Mouse (Mus musculus): ENCODE measurements at regions not wholly inside any gene's neighbourhood (a gene's known extent, or its start where the extent isn't known, plus 50 kb on each side); places are given as distances from the start of the nearest gene placed in this dataset.
A peak's percentile ranks its signal among the peaks of the same experiment; 100 is the strongest.

DNA sequence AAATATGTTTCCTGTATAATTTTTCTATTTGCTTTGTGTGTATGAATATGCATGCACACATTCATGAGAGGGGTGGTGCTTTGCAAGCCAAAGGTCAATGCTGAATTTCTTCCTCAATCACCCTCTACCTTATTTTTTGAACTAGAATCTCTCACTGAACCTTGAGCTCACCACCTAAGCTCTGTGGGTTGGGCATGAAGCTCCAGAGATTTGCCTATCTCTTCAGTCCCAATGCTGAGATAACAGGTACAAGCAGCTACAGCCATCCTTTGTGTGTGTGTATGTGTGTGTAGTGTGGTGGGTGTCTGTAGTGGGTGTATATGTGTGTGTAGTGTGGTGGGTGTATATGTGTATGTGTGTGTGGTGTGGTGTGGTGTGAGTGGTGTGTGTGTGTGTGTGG lies 295.7 kb upstream of the Cited2 start:
- DNase-seq (ENCODE audit: low spot score) = no peak

DNA sequence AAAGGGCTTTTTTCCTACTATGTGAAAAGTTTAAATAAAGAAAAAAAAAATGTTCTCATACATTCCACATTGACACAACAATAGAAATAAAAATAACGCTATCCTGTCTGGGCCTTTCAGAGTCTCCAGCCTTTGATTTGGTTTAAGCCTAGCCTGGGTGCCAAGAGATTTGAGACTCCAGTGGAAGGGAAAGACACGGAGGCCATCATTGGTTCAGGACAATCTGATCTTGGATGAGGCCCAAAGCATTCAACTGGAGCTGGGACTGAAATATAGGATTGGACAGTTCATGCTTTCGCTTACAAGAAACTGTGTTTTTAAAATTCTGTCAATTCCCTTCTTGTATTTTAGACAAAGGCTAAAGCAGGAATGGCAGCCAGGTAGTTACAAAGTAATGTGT lies 294.7 kb upstream of the Cited2 start:
- no peak for DNase-seq (ENCODE audit: low spot score)

DNA sequence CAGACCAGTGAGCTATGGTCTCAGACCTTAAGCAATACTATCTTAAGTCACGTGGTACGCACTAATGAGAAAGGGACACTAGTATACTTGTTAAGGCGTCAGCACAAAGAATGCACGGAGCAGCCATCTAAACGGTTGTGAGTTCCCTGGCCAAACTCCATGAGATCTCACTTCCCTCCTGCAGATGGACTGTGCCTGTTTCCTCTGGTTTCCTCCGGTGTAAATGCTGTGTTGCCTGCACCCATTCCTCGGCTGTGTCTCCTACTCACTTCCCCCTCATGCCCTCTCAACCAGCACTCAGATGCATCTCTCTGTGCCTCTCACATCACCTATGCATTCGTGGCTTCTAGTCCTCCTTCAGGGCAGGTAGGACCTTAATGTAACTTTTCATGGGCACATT lies 291.9 kb upstream of the Cited2 start:
- DNase-seq (ENCODE audit: low spot score) = no peak

DNA sequence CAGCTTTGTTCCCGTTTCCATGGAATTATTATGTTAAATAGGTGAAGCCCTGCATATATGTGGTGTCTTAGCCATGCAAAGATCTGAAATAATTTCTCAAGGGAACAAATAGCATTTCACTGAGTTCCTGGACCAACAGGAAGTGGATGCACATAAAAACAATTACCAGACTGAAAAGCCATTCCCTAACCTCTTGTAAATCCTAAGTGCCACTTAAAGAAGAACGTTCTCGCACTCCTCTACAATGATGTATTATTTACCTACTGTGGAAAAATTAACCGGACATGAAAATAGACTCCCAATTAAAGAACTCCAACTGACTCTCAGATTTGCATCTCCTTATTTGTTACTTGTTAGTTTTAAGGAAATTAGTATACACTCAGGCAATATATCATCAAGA lies 288.9 kb upstream of the Cited2 start:
- no peak for DNase-seq (ENCODE audit: low spot score)

DNA sequence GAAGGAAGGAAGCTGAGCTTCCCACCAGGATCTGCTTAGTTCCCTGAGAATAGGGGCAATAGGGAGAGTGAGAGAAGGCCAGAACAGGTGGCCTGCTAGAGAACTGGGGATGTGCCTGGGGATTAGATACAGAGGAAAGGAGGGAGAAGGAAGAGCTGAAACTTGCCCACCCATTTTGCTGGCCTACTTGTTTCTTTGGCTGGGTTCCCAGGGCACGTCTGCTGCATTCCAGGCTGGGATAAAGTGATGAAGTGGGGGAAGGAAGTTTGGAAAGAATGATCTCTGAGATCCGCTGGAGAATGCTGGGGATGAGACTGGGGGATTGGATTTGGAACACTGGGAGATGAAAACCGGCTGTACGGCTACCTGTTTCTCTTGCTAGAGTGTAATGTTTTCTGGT lies 272.8 kb upstream of the Cited2 start:
- no peak for DNase-seq (ENCODE audit: low spot score)

DNA sequence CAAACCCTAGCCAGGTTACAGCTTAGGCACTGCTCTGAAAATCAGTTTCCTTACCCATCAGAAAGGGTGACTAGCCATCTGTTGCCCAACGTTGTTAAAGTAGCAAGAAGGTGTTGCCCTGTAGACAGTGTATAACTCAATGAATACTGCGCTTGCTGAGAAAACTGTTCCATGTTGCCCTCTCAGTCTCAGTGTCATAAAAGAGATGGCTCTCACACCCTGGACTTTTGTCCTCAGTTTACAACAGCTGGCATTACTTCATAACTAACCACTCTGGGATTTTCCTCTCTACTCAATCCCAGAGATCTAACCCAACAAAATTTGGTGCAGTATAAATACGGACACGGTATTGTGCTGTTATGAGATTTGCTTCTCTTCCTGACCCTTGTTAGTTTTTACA lies 252.1 kb upstream of the Cited2 start:
- DNase-seq (ENCODE audit: low spot score) = no peak

DNA sequence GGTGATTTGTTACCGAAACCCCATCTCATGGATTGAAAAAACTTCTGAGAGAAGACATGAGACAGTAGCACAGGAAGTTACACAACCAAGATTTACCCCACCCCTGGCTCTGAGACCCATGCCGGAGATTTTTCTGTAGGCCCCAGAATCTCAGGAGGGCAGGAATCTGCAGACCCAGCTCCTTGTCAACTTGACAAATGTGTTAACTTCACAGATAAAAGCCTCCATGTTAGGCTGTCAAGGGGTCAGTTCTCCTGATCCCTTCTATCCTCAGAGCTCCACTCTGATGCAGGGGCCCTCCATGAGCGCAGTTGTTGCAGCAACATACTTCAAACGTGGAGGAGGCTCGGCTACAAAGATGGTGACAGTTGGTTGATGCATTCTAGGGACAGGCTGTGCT lies 250.5 kb upstream of the Cited2 start:
- DNase-seq (ENCODE audit: low spot score) = peak; percentile 62

DNA sequence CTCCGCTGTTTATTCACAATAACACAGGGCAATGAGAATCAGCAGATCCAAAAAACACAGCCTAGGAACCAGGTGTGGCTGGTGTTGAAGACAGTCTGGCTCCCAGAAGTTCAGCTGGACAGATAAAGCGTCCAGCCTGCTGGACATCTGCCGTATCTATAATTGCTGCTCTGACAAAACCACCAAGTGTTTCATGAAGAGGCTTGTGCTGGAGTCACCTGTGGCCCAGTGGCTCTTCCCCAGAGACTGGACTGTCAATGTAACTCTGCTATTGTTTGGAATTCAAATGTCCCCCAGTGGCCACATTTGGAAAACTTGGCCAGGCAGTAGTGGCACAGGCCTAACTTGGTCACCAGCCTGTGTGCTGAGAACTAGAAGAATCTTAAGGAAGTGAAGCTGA lies 247.0 kb upstream of the Cited2 start:
- no peak for DNase-seq (ENCODE audit: low spot score)

DNA sequence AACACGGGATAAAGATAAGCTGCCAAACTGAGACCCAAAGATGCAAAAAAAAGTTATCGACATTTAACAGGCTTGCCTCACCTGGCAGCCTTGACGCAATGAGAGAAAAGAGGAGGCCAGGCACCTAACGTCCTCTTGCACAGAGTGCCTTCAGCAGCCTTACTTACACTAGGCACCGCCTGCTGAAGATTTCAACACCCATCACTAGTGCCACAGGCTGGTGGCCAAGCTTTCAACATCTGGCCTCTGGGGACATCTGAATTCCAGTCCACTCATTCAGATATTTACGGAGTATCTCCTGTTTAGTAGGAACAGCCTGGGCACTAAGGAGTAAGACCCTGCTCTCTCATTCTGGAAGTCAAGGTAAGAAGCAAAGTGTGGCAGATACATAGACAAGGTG lies 246.3 kb upstream of the Cited2 start:
- DNase-seq (ENCODE audit: low spot score) = no peak

DNA sequence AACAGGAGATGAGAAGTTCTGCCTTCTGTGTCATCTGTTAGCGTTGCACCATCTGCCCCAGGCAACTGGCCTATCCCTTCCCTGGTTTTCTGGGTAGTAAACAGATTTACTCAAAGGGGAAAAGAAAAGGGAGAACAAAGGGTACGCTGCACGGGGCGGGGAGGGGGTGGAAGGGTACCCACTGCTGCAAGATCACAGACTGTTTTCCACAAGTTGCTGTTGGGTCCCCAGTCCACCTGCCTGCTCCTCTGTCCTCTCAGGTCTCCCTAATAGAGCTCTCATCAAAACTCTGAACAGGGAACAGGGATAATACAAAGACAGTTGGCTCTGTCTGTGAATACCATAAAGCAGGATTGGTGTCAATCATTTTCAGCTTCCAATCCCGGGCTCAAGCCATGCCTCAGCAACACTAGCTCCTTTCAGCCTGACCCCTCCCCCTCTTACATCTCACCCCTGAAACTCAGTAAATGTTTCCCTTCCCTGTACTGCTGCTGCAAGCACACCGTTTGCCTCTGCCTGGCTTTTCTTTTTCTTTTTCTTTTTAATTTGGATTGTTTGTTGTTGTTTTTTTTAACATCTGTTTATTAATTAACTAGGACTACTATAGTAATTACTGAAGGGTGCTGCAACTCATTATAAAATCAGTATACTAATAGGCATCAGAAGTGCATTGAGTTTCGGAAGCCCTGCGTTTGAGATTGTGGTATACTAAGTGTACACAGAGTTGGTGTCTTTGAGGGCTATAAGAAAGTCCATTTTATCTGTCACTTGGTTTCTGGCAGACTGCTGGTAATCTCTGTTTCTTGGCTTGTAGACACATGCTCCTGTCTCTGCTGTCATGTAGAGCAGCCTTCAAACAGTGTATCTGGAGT lies 244.0 kb upstream of the Cited2 start:
- DNase-seq (ENCODE audit: low spot score) = no peak

DNA sequence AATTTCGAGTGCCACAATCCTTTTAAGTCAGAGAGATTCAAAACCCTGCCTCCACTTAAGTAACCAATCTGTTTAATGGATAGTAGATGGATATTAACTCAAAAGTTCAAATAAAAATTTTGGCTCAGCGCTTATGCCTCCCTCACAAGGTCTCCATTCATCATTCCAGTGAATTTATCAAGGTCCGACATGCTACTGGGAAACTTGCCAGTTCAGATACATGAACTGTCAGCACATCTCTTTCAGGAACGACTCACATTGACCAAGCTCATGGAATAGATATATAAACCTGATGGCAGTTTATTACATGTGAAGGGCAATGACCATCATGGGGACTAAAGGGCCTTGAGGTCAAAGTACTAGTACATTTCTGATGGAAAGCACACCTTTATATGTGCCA lies 240.3 kb upstream of the Cited2 start:
- no peak for DNase-seq (ENCODE audit: low spot score)

DNA sequence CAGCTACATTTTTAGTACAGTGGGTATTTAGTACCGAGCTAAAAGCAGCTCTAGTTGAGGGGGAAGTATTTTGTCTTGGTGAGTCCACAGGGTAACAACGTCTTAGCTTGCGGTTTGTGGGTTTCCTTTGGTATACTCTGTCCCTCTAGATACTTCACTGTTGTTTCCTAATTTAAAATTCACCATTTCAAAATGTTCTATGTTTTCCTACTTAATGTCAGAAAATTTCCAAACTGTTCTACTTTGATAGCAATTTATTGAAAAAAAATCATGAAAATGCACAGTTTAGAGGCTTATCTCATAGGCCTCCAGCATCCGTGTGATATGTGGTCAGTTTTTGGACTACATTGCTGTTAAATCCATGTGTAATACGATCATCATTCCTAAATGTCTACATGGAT lies 238.0 kb upstream of the Cited2 start:
- no peak for DNase-seq (ENCODE audit: low spot score)

DNA sequence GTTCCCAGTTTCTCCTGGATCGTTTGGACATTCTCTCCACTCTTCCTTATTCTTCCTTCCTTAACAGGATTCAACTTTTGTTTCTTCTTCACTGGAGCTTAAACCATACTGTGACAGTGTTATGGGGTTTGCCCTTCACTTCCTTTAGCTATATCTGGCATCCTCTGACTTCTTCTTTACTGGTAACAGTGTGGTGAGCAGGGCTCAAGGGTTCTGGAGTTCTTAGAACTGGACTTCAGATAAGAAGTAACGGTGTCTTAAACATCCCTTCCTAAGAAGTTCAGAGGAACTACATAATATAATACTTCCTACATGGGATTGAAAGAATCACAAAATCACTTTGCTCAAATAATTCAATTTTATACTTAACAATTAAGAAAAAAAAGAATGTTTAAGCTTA lies 237.5 kb upstream of the Cited2 start:
- DNase-seq (ENCODE audit: low spot score) = no peak

DNA sequence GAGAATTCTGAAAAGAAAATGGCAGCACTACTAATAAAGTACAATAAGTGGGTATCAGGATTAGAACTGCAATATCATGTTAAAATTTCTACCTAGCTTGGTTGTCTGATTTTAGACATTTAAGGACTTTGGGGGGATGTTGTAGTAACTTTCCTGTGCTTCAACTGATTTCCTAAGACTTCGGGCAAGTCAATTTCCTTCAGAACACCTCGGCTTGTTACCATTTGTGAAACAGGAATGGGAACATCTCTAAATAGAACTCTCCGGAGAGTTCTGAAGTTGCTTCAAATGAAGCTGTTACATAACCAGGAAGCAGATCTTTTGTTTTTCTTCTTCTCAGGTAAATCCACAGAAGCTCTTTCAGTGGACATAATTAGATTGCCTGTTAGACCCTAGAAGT lies 237.0 kb upstream of the Cited2 start:
- DNase-seq (ENCODE audit: low spot score) = no peak

DNA sequence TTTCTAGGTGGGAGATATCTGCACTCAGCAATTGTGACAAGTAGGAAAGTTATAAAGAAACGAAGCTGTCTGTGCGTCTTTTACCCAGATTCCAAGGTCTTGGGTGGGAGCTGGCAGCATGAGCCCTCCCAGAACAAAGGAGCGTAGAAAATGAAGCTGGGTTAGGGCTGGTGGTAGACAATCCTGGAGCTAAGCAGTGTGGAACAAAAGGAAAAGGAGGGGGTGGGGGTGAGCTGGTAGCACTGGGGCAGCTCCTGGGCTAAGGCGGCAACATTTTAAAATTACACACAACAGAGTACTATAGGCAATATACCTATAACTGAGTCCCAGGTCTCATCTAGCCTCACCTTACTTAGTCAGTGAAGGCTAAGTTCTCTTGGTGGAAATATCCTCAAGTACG lies 235.6 kb upstream of the Cited2 start:
- no peak for DNase-seq (ENCODE audit: low spot score)

DNA sequence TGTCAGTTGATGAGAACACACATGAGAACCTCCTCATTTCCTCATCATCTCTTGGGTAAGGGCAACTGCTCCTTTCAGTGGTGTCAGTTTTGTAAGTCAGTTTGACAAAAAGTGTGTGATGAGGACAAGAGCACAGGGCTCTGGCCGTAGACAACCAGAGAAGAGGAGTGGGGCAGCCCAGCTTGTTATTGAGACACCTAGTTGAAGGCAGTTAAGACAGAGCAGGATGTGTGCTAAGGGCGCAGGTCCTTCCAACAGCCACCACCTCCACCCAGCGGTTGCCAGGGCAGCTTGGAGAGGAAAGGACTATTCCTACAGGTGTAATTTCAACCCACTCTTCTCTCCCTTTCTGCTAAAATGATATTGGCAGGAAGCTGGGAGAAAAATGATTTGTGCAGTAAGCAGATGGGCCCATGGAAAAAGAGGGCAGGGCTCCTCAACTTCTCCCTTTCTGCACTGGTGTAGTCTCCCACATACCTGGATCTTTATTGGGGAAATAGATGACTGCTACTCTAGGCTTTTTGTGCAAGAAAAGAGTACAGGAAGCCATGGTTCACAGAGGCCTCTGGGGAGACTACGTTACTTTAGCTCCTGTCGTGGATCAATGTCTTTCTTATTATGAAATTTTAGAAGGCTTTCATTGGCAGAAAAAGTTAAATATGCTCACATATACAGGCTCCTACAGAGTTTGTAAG lies 231.3 kb upstream of the Cited2 start:
- no peak for DNase-seq (ENCODE audit: low spot score)

DNA sequence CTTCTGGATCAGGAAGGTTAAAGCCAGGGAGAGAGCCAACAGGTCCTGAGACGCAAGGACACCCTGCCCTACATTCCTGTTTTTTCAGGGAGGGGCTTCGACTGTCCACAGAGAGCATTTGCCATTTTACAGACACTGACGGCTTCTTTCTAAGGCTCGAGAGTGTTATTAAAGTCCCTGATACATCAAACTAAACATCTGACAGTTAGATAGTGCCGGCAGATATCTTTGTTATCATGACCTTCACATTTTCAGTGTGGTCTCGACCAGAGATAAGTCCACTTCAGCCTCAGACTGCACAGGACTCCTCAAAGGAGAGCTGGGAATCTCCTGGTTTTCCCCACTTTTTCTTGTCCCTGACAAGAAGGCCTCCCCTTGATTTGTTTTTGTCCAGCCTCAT lies 229.9 kb upstream of the Cited2 start:
- no peak for DNase-seq (ENCODE audit: low spot score)

DNA sequence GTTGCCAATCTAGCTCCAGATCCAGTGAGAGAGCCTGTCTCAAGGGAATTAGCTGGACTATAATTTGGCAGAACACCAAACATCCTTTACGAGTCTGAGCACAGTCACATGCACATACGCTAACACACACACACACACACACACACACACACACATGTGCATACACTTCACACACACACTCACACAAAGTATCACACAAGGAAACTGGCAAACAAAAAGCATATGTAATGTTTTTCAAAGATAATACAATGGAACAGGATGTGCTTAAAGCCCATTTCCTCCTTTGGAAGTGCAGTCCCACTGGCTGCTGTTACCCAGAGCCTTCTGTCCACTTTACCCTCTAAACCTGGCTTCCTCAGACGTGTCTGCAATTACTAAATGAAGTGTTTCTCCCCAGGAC lies 226.2 kb upstream of the Cited2 start:
- DNase-seq (ENCODE audit: low spot score) = no peak

DNA sequence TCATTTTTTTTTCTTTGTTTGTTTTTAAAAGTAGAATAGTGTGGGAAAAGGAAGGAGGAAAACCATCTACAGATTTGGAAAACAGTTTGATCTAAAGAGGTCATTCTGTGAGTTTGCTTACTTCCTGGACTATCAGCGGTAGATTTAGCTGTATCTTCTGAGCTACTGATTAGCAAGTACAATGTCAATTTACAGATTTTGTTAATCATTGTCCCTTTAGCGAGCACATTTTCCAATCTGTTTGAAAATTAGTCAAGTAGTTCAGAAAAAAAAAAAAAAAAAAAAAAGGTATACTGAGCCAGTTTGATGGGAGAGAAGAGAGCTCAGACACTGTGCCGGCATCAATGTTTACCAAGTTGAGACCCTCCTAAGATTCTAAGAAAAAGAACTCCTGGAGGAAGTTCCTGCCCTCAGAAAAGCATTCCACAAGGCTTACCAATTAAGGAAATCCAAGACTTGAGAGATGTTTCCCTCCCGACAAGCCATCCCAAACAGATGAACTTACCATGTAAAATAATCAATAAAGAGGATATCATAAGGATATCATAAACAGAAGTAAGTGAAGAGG lies 212.3 kb upstream of the Cited2 start:
- DNase-seq (ENCODE audit: low spot score) = peak; percentile 53

DNA sequence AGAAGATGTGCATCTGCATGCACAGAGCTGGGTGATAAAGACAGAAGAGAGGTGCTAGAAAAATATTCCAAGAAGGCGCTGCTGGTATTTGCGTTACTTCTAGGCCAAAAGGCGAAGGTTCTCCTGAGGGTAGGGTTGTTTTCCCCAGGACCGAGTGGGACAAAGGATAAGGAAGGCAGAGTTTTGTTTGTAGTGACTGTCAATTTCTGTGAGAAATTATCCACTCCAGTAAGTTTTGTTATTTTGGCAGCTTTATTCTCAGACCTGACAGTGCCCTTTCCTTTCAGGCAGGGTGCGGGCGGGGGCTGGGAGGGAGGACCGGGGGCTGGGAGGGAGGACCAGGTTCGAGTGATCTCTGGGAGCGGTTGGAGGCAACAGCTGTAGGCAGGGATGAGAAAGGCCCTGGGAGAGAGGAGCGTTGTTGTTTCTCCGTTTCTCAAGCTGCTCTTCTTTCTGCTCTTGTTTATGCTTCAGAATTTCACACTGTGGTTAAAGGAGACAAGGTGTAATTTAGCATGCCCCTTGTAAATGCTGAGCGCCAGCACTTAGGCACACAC lies 211.2 kb upstream of the Cited2 start:
- peak; percentile 44 for DNase-seq (ENCODE audit: low spot score)

DNA sequence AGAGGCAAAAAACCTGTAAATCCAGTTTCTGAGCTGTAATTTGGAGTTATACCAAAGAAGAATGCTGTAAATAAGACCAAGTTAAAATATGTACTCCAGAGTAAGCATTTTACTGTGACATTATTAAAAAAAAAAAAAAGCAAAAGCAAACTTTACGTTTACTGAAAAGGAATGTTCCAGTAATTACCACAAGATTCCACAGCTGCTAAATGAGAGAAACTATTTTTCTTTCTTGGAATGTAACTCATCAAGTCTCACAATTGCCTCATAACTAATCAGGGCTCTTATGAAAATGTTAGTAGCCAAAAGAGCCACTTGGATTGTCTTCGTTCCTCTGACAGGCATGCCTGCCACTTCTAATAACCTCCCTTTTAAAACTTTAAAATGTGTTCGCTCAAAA lies 210.5 kb upstream of the Cited2 start:
- DNase-seq (ENCODE audit: low spot score) = no peak

DNA sequence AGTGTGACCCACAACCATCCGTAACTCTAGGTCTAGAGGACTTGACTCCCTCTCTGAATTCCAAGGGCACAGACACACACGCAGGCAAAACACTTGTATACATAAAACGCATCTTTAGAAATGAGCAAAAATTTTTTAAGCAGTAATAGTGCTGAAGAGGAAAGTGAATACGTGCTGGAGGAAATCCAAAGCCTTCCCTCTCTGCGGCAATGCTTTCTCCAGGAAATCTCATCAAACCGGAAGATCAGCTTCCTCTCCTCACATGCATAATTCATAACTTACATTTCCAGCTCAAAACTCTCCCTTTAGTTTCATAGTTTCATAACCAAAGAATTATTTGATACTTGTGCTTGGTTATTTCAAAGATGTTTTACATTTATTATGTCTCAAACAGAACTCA lies 209.3 kb upstream of the Cited2 start:
- DNase-seq (ENCODE audit: low spot score) = no peak

DNA sequence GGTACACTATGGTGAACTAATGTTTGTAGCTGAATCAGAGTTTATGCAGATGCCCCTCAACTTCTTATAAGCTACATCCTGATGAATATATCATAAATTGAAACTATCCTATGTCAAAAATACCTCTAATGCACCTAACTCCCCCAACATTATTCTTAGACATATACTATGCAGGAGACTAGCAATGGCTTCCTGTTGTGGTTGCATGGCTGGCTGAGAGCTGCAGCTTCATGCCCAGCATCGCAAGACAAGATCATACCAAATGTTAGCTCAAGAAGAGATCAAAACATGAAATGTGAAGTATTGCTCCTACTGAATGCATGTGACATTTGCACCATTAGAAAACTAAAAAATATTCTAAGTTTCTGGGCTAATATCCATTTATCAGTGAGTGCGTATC lies 206.9 kb upstream of the Cited2 start:
- no peak for DNase-seq (ENCODE audit: low spot score)
